Mouse (Mus musculus) olfactory bulb, adult 2 months (tissue): ENCODE data around the gene Aqr. TPM values are rescaled to one million over a fixed set of nuclear protein-coding genes. Genes with fewer than 3 reads are reported as not detected.

Experiments used
- H3K27ac ChIP-seq: fragments of 200-500 bp; 2 replicates; pipeline ENCODE4 v1.5.1; 2012; ENCODE audit warnings: low read depth, low read length; ENCODE audit not compliant: insufficient read depth
- H3K4me1 ChIP-seq: fragments of 200-500 bp; 2 replicates; pipeline ENCODE4 v1.6.1; 2012; ENCODE audit warnings: low read length; ENCODE audit not compliant: control insufficient read depth, insufficient read depth
- H3K4me3 ChIP-seq: fragments of 200-500 bp; 2 replicates; pipeline ENCODE4 v1.5.1; 2012; ENCODE audit warnings: mild to moderate bottlenecking, low read depth, low read length, moderate library complexity; ENCODE audit not compliant: insufficient read depth
- CTCF ChIP-seq: fragments of 200-500 bp; IDR thresholded peaks from 2 replicates; pipeline ENCODE4 v1.5.1; 2012; ENCODE audit warnings: low read depth, mild to moderate bottlenecking, low read length, moderate library complexity; ENCODE audit not compliant: insufficient read depth
- POLR2A ChIP-seq: fragments of 200-500 bp; IDR thresholded peaks from 2 replicates; pipeline ENCODE4 v1.6.1; 2012; ENCODE audit warnings: mild to moderate bottlenecking, low read depth, low read length, moderate library complexity; ENCODE audit not compliant: insufficient read depth
- WGBS: fragments of 180-500 bp; shearing (Covaris S2); methylation state at CpG from one replicate; pipeline ENCODE4 v1.1.7; 2018; 5-methylcytosine and 5-hydroxymethylcytosine counted together
- polyA plus RNA-seq: library from polyadenylated mRNA; stranded (reverse); fragments of >200 nt; gene quantifications from 2 replicates; pipeline ENCODE4 v1.2.4, GENCODE M21; 2012; ENCODE audit warnings: low replicate concordance; ENCODE audit not compliant: missing spikeins, insufficient read depth, insufficient read length

The Aqr gene
- polyA plus RNA-seq, 1 experiment: not detected

GRCm38 (mm10) chr2:114097627-114098026, 89.2 kb downstream of the Aqr start:
- 93% methylated on average over 4 of the region's 4 CpGs for WGBS
- TF ChIP-seq POLR2A (no peak), CTCF (no peak)
- Histone ChIP-seq H3K4me1 (no peaks in the 10 kb centered on the region), H3K4me3 (no peak overlapping the region), H3K27ac (no peak overlapping the region)

GRCm38 (mm10) chr2:114096570-114096969, 90.3 kb downstream of the Aqr start:
- TF ChIP-seq POLR2A (no peak), CTCF (no peak)
- no peak overlapping the region for H3K27ac ChIP-seq
- no peaks in the 10 kb centered on the region for H3K4me1 ChIP-seq
- WGBS: 25% methylated on average over 1 of the region's 1 CpGs
- H3K4me3 ChIP-seq: no peak overlapping the region

- Histone ChIP-seq H3K4me3 (no peak overlapping the region), H3K4me1 (no peaks in the 10 kb centered on the region), H3K27ac (no peak overlapping the region)
- 94% methylated on average over 5 of the region's 5 CpGs for WGBS
- TF ChIP-seq POLR2A (no peak), CTCF (no peak)
Observed at GRCm38 (mm10) chr2:114095348-114095747, 91.5 kb downstream of the Aqr start.

GRCm38 (mm10) chr2:114094696-114095095, 92.1 kb downstream of the Aqr start:
- 93% methylated on average over 1 of the region's 1 CpGs for whole genome bisulfite sequencing
- TF ChIP-seq CTCF (no peak), POLR2A (no peak)
- no peak overlapping the region for H3K27ac ChIP-seq
- H3K4me3 ChIP-seq: no peak overlapping the region
- no peaks in the 10 kb centered on the region for H3K4me1 ChIP-seq

GRCm38 (mm10) chr2:114093577-114093976, 93.2 kb downstream of the Aqr start:
- Histone ChIP-seq H3K27ac (no peak overlapping the region), H3K4me1 (no peaks in the 10 kb centered on the region), H3K4me3 (no peak overlapping the region)
- TF ChIP-seq POLR2A (no peak), CTCF (no peak)
- 79% methylated on average over 9 of the region's 9 CpGs for WGBS

GRCm38 (mm10) chr2:114089862-114090261, 97.0 kb downstream of the Aqr start:
- Histone ChIP-seq H3K4me3 (no peak overlapping the region), H3K4me1 (no peaks in the 10 kb centered on the region), H3K27ac (no peak overlapping the region)
- 79% methylated on average over 3 of the region's 3 CpGs for WGBS
- TF ChIP-seq CTCF: no peak
- no peak for TF ChIP-seq POLR2A

GRCm38 (mm10) chr2:114087271-114087670, 99.6 kb downstream of the Aqr start:
- 62% methylated on average over 1 of the region's 1 CpGs for WGBS
- TF ChIP-seq POLR2A: no peak
- TF ChIP-seq CTCF: no peak

GRCm38 (mm10) chr2:114071876-114072275, 114.9 kb downstream of the Aqr start:
- no peak overlapping the region for H3K27ac ChIP-seq
- 83% methylated on average over 2 of the region's 2 CpGs for WGBS
- H3K4me1 ChIP-seq: no peaks in the 10 kb centered on the region
- H3K4me3 ChIP-seq: no peak overlapping the region
- TF ChIP-seq CTCF (no peak), POLR2A (no peak)

More at GRCm38 (mm10) chr2:114087271-114087670, 99.6 kb downstream of the Aqr start:
- H3K27ac ChIP-seq: no peak overlapping the region
- no peak overlapping the region for H3K4me3 ChIP-seq
- H3K4me1 ChIP-seq: no peaks in the 10 kb centered on the region

- WGBS: 89% methylated on average over 3 of the region's 3 CpGs
- TF ChIP-seq POLR2A (no peak), CTCF (no peak)
- no peak overlapping the region for H3K27ac ChIP-seq
- H3K4me1 ChIP-seq: no peaks in the 10 kb centered on the region
- H3K4me3 ChIP-seq: no peak overlapping the region
Observed at GRCm38 (mm10) chr2:114066226-114066625, 120.6 kb downstream of the Aqr start.

- WGBS: 71% methylated on average over 2 of the region's 2 CpGs
- Histone ChIP-seq H3K4me3 (no peak overlapping the region), H3K27ac (no peak overlapping the region), H3K4me1 (no peaks in the 10 kb centered on the region)
- TF ChIP-seq CTCF (no peak), POLR2A (no peak)
Observed at GRCm38 (mm10) chr2:114064004-114064403, 122.8 kb downstream of the Aqr start.
